Mouse (Mus musculus) embryonic facial prominence, embryonic 11.5 days (tissue): ENCODE results near the gene Ndufaf2. TPM values are rescaled to one million over a fixed set of nuclear protein-coding genes. Genes with fewer than 3 reads are reported as not detected.

Experiments
- ATAC-seq: fragments of 200-750 bp; cut with Nextera tagmentation; replicated peaks from 2 replicates; pipeline ENCODE4 v1.8.0; 2017; ENCODE audit warnings: low read depth; ENCODE audit not compliant: insufficient number of reproducible peaks, low FRiP score, low TSS enrichment
- DNase-seq: peaks from one replicate; pipeline ENCODE4 v3.0.0-alpha.2; 2015; ENCODE audit warnings: low spot score
- H3K27ac ChIP-seq: fragments of 300-500 bp; sonication (generic); replicated peaks from 2 replicates; pipeline ENCODE4 v1.5.1; 2014; ENCODE audit warnings: mild to moderate bottlenecking, low read depth, low read length, control low read depth
- H3K27me3 ChIP-seq: fragments of 300-500 bp; sonication (generic); 2 replicates; pipeline ENCODE4 v1.6.1; 2014; ENCODE audit warnings: mild to moderate bottlenecking, low read length, moderate library complexity, mixed read lengths; ENCODE audit not compliant: control insufficient read depth, insufficient read depth
- H3K36me3 ChIP-seq: fragments of 300-500 bp; sonication (generic); replicated peaks from 2 replicates; pipeline ENCODE4 v1.6.1; 2014; ENCODE audit warnings: low read depth, mild to moderate bottlenecking, low read length, moderate library complexity, mixed read lengths; ENCODE audit not compliant: control insufficient read depth, insufficient read depth
- H3K4me1 ChIP-seq: fragments of 300-500 bp; sonication (generic); 2 replicates; pipeline ENCODE4 v1.6.1; 2014; ENCODE audit warnings: low read length, mixed read lengths; ENCODE audit not compliant: control insufficient read depth, insufficient read depth
- H3K4me2 ChIP-seq: fragments of 300-500 bp; sonication (generic); 2 replicates; pipeline ENCODE4 v1.6.1; 2014; ENCODE audit warnings: low read depth, mild to moderate bottlenecking, control low read depth, low read length, moderate library complexity
- H3K4me3 ChIP-seq: fragments of 300-500 bp; sonication (generic); 2 replicates; pipeline ENCODE4 v1.5.1; 2014; ENCODE audit warnings: low read depth, low read length, control low read depth
- H3K9ac ChIP-seq: fragments of 300-500 bp; sonication (generic); replicated peaks from 2 replicates; pipeline ENCODE4 v1.6.1; 2014; ENCODE audit warnings: mild to moderate bottlenecking, control low read depth, low read length
- H3K9me3 ChIP-seq: fragments of 300-500 bp; sonication (generic); replicated peaks from 2 replicates; pipeline ENCODE4 v1.6.1; 2016; ENCODE audit warnings: mild to moderate bottlenecking, low read length, inconsistent platforms, mixed read lengths; ENCODE audit not compliant: control insufficient read depth
- WGBS: fragments of 180-500 bp; shearing (Covaris S2); extraction: QIAGEN DNeasy Blood & Tissue Kit; methylation state at CpG from one replicate; pipeline ENCODE4 v1.1.7; 2014; 5-methylcytosine and 5-hydroxymethylcytosine counted together
- polyA plus RNA-seq: library from polyadenylated mRNA; unstranded; fragments of >200 nt; fragmentation: Nextera tagmentation; extraction: Ambion mirVana; gene quantifications from 2 replicates; pipeline ENCODE4 v1.2.1, GENCODE M21; 2014

Gene Ndufaf2
- polyA plus RNA-seq, 1 experiment from 2014 or later, result 112 TPM

- no peak overlapping the region for H3K27ac ChIP-seq
- H3K4me3 ChIP-seq, result no peak overlapping the region
- H3K27me3 ChIP-seq, result no peaks in the 10 kb centered on the region
- H3K4me1 ChIP-seq, result no peaks in the 10 kb centered on the region
- H3K9me3 ChIP-seq, result no peaks in the 10 kb centered on the region
- ATAC-seq (no peak), DNase-seq (peak; percentile 16)
- no peak overlapping the region for H3K4me2 ChIP-seq
- 61% methylated on average over 6 of the region's 6 CpGs for WGBS
- H3K36me3 ChIP-seq, result no peaks in the 10 kb centered on the region
- H3K9ac ChIP-seq, result no peak overlapping the region
Observed at GRCm38 (mm10) chr13:108132031-108132819, 26.2 kb downstream of the Ndufaf2 start.

- Histone ChIP-seq H3K4me1 (no peaks in the 10 kb centered on the region), H3K36me3 (no peaks in the 10 kb centered on the region), H3K9ac (no peak overlapping the region), H3K4me3 (no peak overlapping the region), H3K27me3 (no peaks in the 10 kb centered on the region), H3K9me3 (no peaks in the 10 kb centered on the region), H3K4me2 (no peak overlapping the region), H3K27ac (no peak overlapping the region)
- 93% methylated on average over 5 of the region's 5 CpGs for WGBS
- ATAC-seq, result no peak
- no peak for DNase-seq
Observed at GRCm38 (mm10) chr13:108130737-108131136, 27.7 kb downstream of the Ndufaf2 start.

GRCm38 (mm10) chr13:108129070-108129469 lies 29.4 kb downstream of the Ndufaf2 start:
- Histone ChIP-seq H3K9ac (no peak overlapping the region), H3K27ac (no peak overlapping the region), H3K4me1 (no peaks in the 10 kb centered on the region), H3K27me3 (no peaks in the 10 kb centered on the region), H3K4me2 (no peak overlapping the region), H3K9me3 (no peaks in the 10 kb centered on the region), H3K36me3 (no peaks in the 10 kb centered on the region), H3K4me3 (no peak overlapping the region)
- WGBS, result 63% methylated on average over 7 of the region's 7 CpGs
- no peak for ATAC-seq
- peak; percentile 18 for DNase-seq

- Histone ChIP-seq H3K4me2 (no peak overlapping the region), H3K4me3 (no peak overlapping the region), H3K27ac (no peak overlapping the region), H3K4me1 (no peaks in the 10 kb centered on the region), H3K9me3 (no peaks in the 10 kb centered on the region), H3K27me3 (no peaks in the 10 kb centered on the region), H3K9ac (no peak overlapping the region), H3K36me3 (no peaks in the 10 kb centered on the region)
- ATAC-seq (no peak), DNase-seq (no peak)
- 63% methylated on average over 1 of the region's 1 CpGs for WGBS
Observed at GRCm38 (mm10) chr13:108127883-108128282, 30.5 kb downstream of the Ndufaf2 start.

- Histone ChIP-seq H3K27ac (no peak overlapping the region), H3K4me2 (no peak overlapping the region), H3K4me1 (no peaks in the 10 kb centered on the region), H3K9me3 (no peaks in the 10 kb centered on the region), H3K36me3 (no peaks in the 10 kb centered on the region), H3K4me3 (no peak overlapping the region), H3K9ac (no peak overlapping the region), H3K27me3 (no peaks in the 10 kb centered on the region)
- WGBS, result 0% methylated on average over 1 of the region's 1 CpGs
- DNase-seq (peak; percentile 74), ATAC-seq (no peak)
Observed at GRCm38 (mm10) chr13:108127130-108127529, 31.3 kb downstream of the Ndufaf2 start.

- H3K9me3 ChIP-seq, result no peaks in the 10 kb centered on the region
- DNase-seq (no peak), ATAC-seq (no peak)
- H3K9ac ChIP-seq, result no peak overlapping the region
- no peaks in the 10 kb centered on the region for H3K4me1 ChIP-seq
- no peaks in the 10 kb centered on the region for H3K36me3 ChIP-seq
- no peak overlapping the region for H3K4me3 ChIP-seq
- WGBS, result 88% methylated on average over 2 of the region's 2 CpGs
- H3K4me2 ChIP-seq, result no peak overlapping the region
- H3K27me3 ChIP-seq, result no peaks in the 10 kb centered on the region
- no peak overlapping the region for H3K27ac ChIP-seq
Observed at GRCm38 (mm10) chr13:108126246-108126645, 32.2 kb downstream of the Ndufaf2 start.

GRCm38 (mm10) chr13:108124096-108124495 lies 34.3 kb downstream of the Ndufaf2 start:
- Histone ChIP-seq H3K4me3 (no peak overlapping the region), H3K4me1 (no peaks in the 10 kb centered on the region), H3K9me3 (no peaks in the 10 kb centered on the region), H3K9ac (no peak overlapping the region), H3K27ac (no peak overlapping the region), H3K27me3 (no peaks in the 10 kb centered on the region), H3K36me3 (no peaks in the 10 kb centered on the region), H3K4me2 (no peak overlapping the region)
- ATAC-seq (no peak), DNase-seq (no peak)
- WGBS, result 82% methylated on average over 11 of the region's 11 CpGs

GRCm38 (mm10) chr13:108123109-108123723 lies 35.2 kb downstream of the Ndufaf2 start:
- Histone ChIP-seq H3K36me3 (no peaks in the 10 kb centered on the region), H3K4me2 (no peak overlapping the region), H3K27me3 (no peaks in the 10 kb centered on the region), H3K9ac (no peak overlapping the region), H3K4me1 (no peaks in the 10 kb centered on the region), H3K9me3 (no peaks in the 10 kb centered on the region), H3K4me3 (no peak overlapping the region), H3K27ac (no peak overlapping the region)
- DNase-seq (peak; percentile 26), ATAC-seq (no peak)
- WGBS, result 43% methylated on average over 15 of the region's 15 CpGs
